Mouse (Mus musculus): Measurements from ENCODE around the gene Gtf2ird2. TPM values are rescaled to one million over a fixed set of nuclear protein-coding genes. Genes with fewer than 3 reads are reported as not detected.

Gtf2ird2 gene
- polyA plus RNA-seq, 1 experiment from 2014 or later, result 6.9 TPM

- no peaks in the 10 kb centered on the region for H3K36me3 ChIP-seq (ENCODE audit: insufficient read depth)
- TF ChIP-seq CTCF (IDR thresholded peaks at IDR 0.05; ENCODE audit: low read depth), result no peak
- ATAC-seq (ENCODE audit: insufficient read depth), result no peak
- 71% methylated on average over 30 of the region's 30 CpGs for WGBS
- H3K9me3 ChIP-seq (ENCODE audit: low read depth, low read length), result no peaks in the 10 kb centered on the region
- H3K27me3 ChIP-seq (ENCODE audit: insufficient read depth, low read length), result peaks cover 8% of the 10 kb centered on the region; the same call in 1 of the 2 replicates
- H3K27ac ChIP-seq (ENCODE audit: low read depth), result no peak overlapping the region
- H3K9ac ChIP-seq, result no peak overlapping the region
- H3K4me2 ChIP-seq, result no peak overlapping the region
- H3K4me1 ChIP-seq (ENCODE audit: insufficient read depth), result peaks cover 3% of the 10 kb centered on the region; the same call in 1 of the 2 replicates
- no peak for DNase-seq
- no peak overlapping the region for H3K4me3 ChIP-seq (ENCODE audit: low read depth, low read length)
Observed at GRCm38 (mm10) chr5:134225110-134225901, 41.5 kb downstream of the Gtf2ird2 start.

GRCm38 (mm10) chr5:134226946-134227345 is 43.1 kb downstream of the Gtf2ird2 start:
- 34% methylated on average over 12 of the region's 12 CpGs for WGBS
- Histone ChIP-seq H3K4me3 (ENCODE audit: low read depth, low read length) (no peak overlapping the region), H3K27me3 (ENCODE audit: insufficient read depth, low read length) (peaks cover 7% of the 10 kb centered on the region; the same call in 1 of the 2 replicates), H3K4me1 (ENCODE audit: insufficient read depth) (peaks cover 3% of the 10 kb centered on the region; the same call in 1 of the 2 replicates), H3K36me3 (ENCODE audit: insufficient read depth) (no peaks in the 10 kb centered on the region), H3K9ac (no peak overlapping the region), H3K27ac (ENCODE audit: low read depth) (no peak overlapping the region), H3K4me2 (no peak overlapping the region), H3K9me3 (ENCODE audit: low read depth, low read length) (no peaks in the 10 kb centered on the region)
- DNase-seq, result no peak
- ATAC-seq (ENCODE audit: insufficient read depth), result no peak
- TF ChIP-seq CTCF (IDR thresholded peaks at IDR 0.05; ENCODE audit: low read depth), result no peak

- Histone ChIP-seq H3K4me3 (ENCODE audit: low read depth, low read length) (no peak overlapping the region), H3K36me3 (ENCODE audit: insufficient read depth) (no peaks in the 10 kb centered on the region), H3K27me3 (ENCODE audit: insufficient read depth, low read length) (no peaks in the 10 kb centered on the region), H3K4me2 (peak overlapping the region; percentile 18; the same call in 1 of the 2 replicates), H3K27ac (ENCODE audit: low read depth) (0 out of 2 replicates have a peak overlapping the region, but pooled peaks have one; percentile 24), H3K9ac (peak overlapping the region; percentile 8; the same call in 1 of the 2 replicates), H3K4me1 (ENCODE audit: insufficient read depth) (no peaks in the 10 kb centered on the region), H3K9me3 (ENCODE audit: low read depth, low read length) (no peaks in the 10 kb centered on the region)
- ATAC-seq (ENCODE audit: insufficient read depth) (no peak), DNase-seq (peak; percentile 71)
- peak; percentile 50 for TF ChIP-seq CTCF (IDR thresholded peaks at IDR 0.05; ENCODE audit: low read depth)
- 32% methylated on average over 11 of the region's 11 CpGs for WGBS
Observed at GRCm38 (mm10) chr5:134227574-134228248, 43.9 kb downstream of the Gtf2ird2 start.

GRCm38 (mm10) chr5:134228249-134228638 is 44.4 kb downstream of the Gtf2ird2 start:
- Histone ChIP-seq H3K4me2 (peak overlapping the region; percentile 18), H3K27ac (ENCODE audit: low read depth) (0 out of 2 replicates have a peak overlapping the region, but pooled peaks have one; percentile 24), H3K36me3 (ENCODE audit: insufficient read depth) (no peaks in the 10 kb centered on the region), H3K27me3 (ENCODE audit: insufficient read depth, low read length) (no peaks in the 10 kb centered on the region), H3K9ac (peak overlapping the region; percentile 8; the same call in 1 of the 2 replicates), H3K4me3 (ENCODE audit: low read depth, low read length) (no peak overlapping the region), H3K9me3 (ENCODE audit: low read depth, low read length) (no peaks in the 10 kb centered on the region), H3K4me1 (ENCODE audit: insufficient read depth) (no peaks in the 10 kb centered on the region)
- DNase-seq, result no peak
- no peak for TF ChIP-seq CTCF (IDR thresholded peaks at IDR 0.05; ENCODE audit: low read depth)
- ATAC-seq (ENCODE audit: insufficient read depth), result no peak
- WGBS, result 47% methylated on average over 6 of the region's 6 CpGs

- 0 out of 2 replicates have a peak within 1 kb of the TSS, but pooled peaks have one; percentile 24 for H3K27ac ChIP-seq (ENCODE audit: low read depth)
- H3K9me3 ChIP-seq (ENCODE audit: low read depth, low read length), result no peaks in the 10 kb centered on the region
- no peaks in the 10 kb centered on the region; the same call in 1 of the 2 replicates for H3K4me1 ChIP-seq (ENCODE audit: insufficient read depth)
- WGBS, result 77% methylated on average over 7 of the region's 7 CpGs
- ATAC-seq (ENCODE audit: insufficient read depth) (no peak), DNase-seq (no peak)
- TF ChIP-seq CTCF (IDR thresholded peaks at IDR 0.05; ENCODE audit: low read depth), result no peak
- H3K9ac ChIP-seq, result no peak within 1 kb of the TSS; the same call in 1 of the 2 replicates
- no peak within 1 kb of the TSS for H3K4me3 ChIP-seq (ENCODE audit: low read depth, low read length)
- H3K36me3 ChIP-seq (ENCODE audit: insufficient read depth), result no peaks in the 10 kb centered on the region
- no peaks in the 10 kb centered on the region for H3K27me3 ChIP-seq (ENCODE audit: insufficient read depth, low read length)
- H3K4me2 ChIP-seq, result no peak within 1 kb of the TSS; the same call in 1 of the 2 replicates
Observed at GRCm38 (mm10) chr5:134229391-134229790, 45.6 kb downstream of the Gtf2ird2 start, which contains the start of gene Ncf1. Gene Ncf1 (minus strand): TSS chr5:134229625.

GRCm38 (mm10) chr5:134231376-134231775 is 47.6 kb downstream of the Gtf2ird2 start:
- ATAC-seq (ENCODE audit: insufficient read depth) (no peak), DNase-seq (no peak)
- Histone ChIP-seq H3K4me1 (ENCODE audit: insufficient read depth) (peaks cover 3% of the 10 kb centered on the region), H3K27ac (ENCODE audit: low read depth) (no peak overlapping the region), H3K4me2 (no peak overlapping the region), H3K27me3 (ENCODE audit: insufficient read depth, low read length) (no peaks in the 10 kb centered on the region), H3K36me3 (ENCODE audit: insufficient read depth) (peaks cover 11% of the 10 kb centered on the region), H3K9ac (no peak overlapping the region), H3K9me3 (ENCODE audit: low read depth, low read length) (no peaks in the 10 kb centered on the region), H3K4me3 (ENCODE audit: low read depth, low read length) (no peak overlapping the region)
- TF ChIP-seq CTCF (IDR thresholded peaks at IDR 0.05; ENCODE audit: low read depth), result no peak
- 77% methylated on average over 5 of the region's 5 CpGs for WGBS

GRCm38 (mm10) chr5:134232111-134232510 is 48.3 kb downstream of the Gtf2ird2 start:
- peak overlapping the region; percentile 46; the same call in 1 of the 2 replicates for H3K27ac ChIP-seq (ENCODE audit: low read depth)
- no peaks in the 10 kb centered on the region for H3K9me3 ChIP-seq (ENCODE audit: low read depth, low read length)
- H3K27me3 ChIP-seq (ENCODE audit: insufficient read depth, low read length), result no peaks in the 10 kb centered on the region
- DNase-seq (no peak), ATAC-seq (ENCODE audit: insufficient read depth) (no peak)
- H3K4me2 ChIP-seq, result no peak overlapping the region
- 47% methylated on average over 6 of the region's 6 CpGs for WGBS
- no peak overlapping the region for H3K9ac ChIP-seq
- H3K4me1 ChIP-seq (ENCODE audit: insufficient read depth), result peaks cover 3% of the 10 kb centered on the region
- H3K4me3 ChIP-seq (ENCODE audit: low read depth, low read length), result no peak overlapping the region
- TF ChIP-seq CTCF (IDR thresholded peaks at IDR 0.05; ENCODE audit: low read depth), result no peak
- H3K36me3 ChIP-seq (ENCODE audit: insufficient read depth), result peaks cover 19% of the 10 kb centered on the region

Measured in lung, embryonic 14.5 days (tissue).